Mouse (Mus musculus): ENCODE data around the gene C1qtnf3.

DNA sequence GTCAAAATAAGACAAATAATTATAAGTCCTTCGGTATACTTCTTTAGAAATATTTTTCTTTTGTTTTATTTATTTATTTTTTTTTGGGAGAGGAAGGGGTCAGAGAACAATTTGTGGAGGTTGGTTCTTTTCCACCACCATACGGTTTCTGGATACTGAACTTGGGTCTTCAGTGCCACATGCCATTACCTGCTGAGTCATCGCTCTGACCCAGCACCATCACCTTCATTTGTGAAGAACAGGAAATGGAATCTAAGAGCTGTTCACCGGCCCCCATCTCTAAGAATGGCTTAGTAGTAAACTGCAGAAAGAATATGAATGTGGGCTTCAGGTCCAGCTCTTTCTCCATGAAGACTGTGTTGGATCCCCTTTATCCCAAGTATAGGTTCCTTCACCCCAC, 49.8 kb upstream of the C1qtnf3 start:
- TF ChIP-seq CTCF (IDR thresholded peaks at IDR 0.05; ENCODE audit: low read depth) (no peak), EP300 (IDR thresholded peaks at IDR 0.05; ENCODE audit: low read depth) (no peak)
